9 mouse cellular contexts compared by ENCODE assay signal in genomic region chr17:34411117-34411516, GRCm38 (mm10). TPM values are rescaled to one million over a fixed set of nuclear protein-coding genes. Genes with fewer than 3 reads are reported as not detected.
DNase-seq lines count a peak whose midpoint lies in the region; TF ChIP-seq lines count a peak whose summit lies in the region.
"Had no signal": no experiment of that assay in that cellular context is flagged by ENCODE, and none has a peak within 500 bp of the region (broad histone marks: within the 10 kb centered on the region; RNA-seq: fewer than 3 reads in every experiment).

No protein-coding gene starts in this region.

- no peaks in the 10 kb centered on the region for H3K4me1 ChIP-seq in E14TG2a.4 (replicated peaks; ENCODE audit: low read depth, low read length)
- H3K4me1 ChIP-seq: heart, embryonic 13.5 days had no signal

- intact Hi-C loops in heart, postnatal 10 days (cut with DNase I) = loop anchor here (1.0 to 5.0 kb wide), 2 partner anchors 23 to 164 kb away; no protein-coding TSS in a partner anchor

- H3K4me3 ChIP-seq in E14TG2a.4 (replicated peaks; ENCODE audit: low read length) = no peak overlapping the region
- H3K4me3 ChIP-seq: heart, embryonic 13.5 days had no signal

- H3K9me3 ChIP-seq in E14TG2a.4 (ENCODE audit: low read length) = no peaks in the 10 kb centered on the region
- H3K9me3 ChIP-seq: heart, embryonic 13.5 days had no signal

- peak; percentile 73 for TF ChIP-seq CTCF in E14TG2a.4 (conservative IDR thresholded peaks at IDR 0.05; ENCODE audit: low read length)

- peaks cover 28% of the 10 kb centered on the region for H3K27me3 ChIP-seq in E14TG2a.4 (ENCODE audit: insufficient read depth, low read length)

- H3K36me3 ChIP-seq in E14TG2a.4 (ENCODE audit: insufficient read depth, low read length) = no peaks in the 10 kb centered on the region
- H3K36me3 ChIP-seq: heart, embryonic 13.5 days had no signal

- DNase-seq in adrenal gland, adult 18-20 months (ENCODE audit: low spot score in 2 of 2) = peak; percentile 74 to 76
- DNase-seq in embryo, embryonic 11 days = peak; percentile 72
- DNase-seq in heart, postnatal 10 days = peak; percentile 46 to 71
- peak; percentile 76 for DNase-seq in layer of hippocampus, adult 9-11 months
- DNase-seq in lung, postnatal 36 days = peak; percentile 82
- DNase-seq in right cerebral cortex, adult 2 months (ENCODE audit: low spot score in 2 of 2) = peak; percentile 83 to 84
- DNase-seq in urinary bladder, postnatal 36 days (ENCODE audit: low spot score in 2 of 2) = peak; percentile 21 to 54

RNA-seq across cellular contexts. Expression of gene BC051142, which starts 12.5 kb away (rescaled TPM):
- 1 to 10 TPM; 2.4 to 3.7 TPM for total RNA-seq in adrenal gland, adult 18-20 months (2021)
- total RNA-seq in heart, postnatal 10 days (2021) = not detected

RNA-seq across cellular contexts. Expression of gene Btnl1, which starts 34.2 kb away (rescaled TPM):
- not detected for total RNA-seq in adrenal gland, adult 18-20 months (2021)
- not detected for total RNA-seq in heart, postnatal 10 days (2021)

RNA-seq across cellular contexts. Expression of gene Btnl2, which starts 56.5 kb away (rescaled TPM):
- under 1 TPM; 0.27 to 0.38 TPM for total RNA-seq in adrenal gland, adult 18-20 months (2021)
- under 1 TPM; 0.22 to 0.30 TPM for total RNA-seq in heart, postnatal 10 days (2021)
